Mouse (Mus musculus) Muller cell, postnatal 12 days (primary cell): Measurements from ENCODE around the gene Ppcs.

Experiments
- DNase-seq: peaks from one replicate; pipeline ENCODE4 v3.0.0-alpha.2; 2015; ENCODE audit errors: inconsistent ontology term

Gene Ppcs

DNA sequence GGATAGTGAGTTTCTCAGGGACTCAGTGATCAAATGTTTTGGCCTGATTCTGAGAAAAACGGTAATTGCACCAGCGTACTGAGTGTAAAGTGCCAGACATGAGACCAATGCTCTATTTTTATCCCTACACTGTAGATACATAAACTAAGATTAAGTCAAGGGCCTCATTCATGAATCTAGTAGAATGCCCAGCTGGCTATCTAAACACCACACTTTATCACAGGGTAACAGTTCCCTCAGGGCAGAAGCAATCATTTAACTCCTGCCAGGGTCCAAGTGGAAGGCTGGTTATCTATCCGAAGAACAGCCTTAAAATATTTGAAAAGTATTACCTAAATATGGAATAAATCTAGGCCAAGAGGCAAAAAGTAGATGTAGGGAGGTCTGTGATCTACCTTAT lies 4.3 kb downstream of the Ppcs start:
- no peak for DNase-seq

DNA sequence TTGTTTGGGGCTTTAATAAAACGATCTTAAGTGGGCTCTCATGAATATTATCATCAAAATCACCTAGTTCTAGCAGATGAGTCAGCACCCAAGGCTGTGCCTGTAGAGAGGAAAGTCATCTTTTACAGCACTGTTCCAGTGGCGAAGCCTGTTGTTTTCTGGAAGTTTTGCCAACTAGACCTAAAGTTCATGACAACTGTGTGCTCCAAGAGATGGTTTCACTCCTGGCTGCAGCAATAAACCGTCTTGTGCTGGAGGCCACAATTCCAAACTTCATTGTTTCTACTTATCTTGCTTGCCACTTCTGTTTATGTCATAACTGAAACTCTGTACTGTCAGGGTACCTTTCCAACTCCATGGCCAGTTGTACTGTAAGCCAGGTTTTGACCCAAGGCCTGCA lies 5.0 kb downstream of the Ppcs start:
- no peak for DNase-seq

DNA sequence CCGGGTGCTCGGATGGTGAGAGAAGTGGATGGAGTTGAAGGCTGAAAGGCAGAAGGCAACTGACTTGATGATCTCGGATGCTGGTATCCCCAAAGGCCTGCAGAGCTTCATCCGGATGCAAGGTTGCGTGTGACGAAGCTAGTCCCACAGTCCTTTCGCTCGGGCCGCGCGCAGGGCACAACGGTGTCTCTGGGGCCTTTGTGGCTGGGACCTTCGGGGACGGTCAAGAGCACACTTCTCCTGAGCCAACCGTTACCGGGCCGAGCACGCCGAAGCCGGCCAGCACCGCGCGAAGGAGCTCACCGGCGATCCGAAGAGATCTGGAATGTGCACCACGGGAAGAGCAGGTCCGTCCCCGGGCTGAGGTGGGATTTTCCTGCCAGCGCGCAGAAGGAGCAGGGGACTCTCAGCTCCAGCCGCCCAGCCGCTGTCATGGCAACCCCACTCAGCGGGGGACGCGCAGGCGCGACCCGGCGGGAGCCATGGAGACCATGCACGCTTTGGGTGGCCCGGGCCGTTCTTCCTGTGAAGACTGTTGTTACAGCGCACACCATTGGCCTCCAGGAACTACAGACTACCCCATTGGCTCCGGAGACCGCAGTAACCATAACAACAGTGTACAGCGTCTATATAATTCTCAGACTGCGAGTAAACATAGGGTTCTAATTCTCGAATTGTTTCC lies 7.0 kb downstream of the Ppcs start, which contains the start of gene Ccdc30:
Gene Ccdc30 (minus strand): TSS at position 450 of the 682 bp plus-strand sequence.
- DNase-seq = peak; percentile 97

DNA sequence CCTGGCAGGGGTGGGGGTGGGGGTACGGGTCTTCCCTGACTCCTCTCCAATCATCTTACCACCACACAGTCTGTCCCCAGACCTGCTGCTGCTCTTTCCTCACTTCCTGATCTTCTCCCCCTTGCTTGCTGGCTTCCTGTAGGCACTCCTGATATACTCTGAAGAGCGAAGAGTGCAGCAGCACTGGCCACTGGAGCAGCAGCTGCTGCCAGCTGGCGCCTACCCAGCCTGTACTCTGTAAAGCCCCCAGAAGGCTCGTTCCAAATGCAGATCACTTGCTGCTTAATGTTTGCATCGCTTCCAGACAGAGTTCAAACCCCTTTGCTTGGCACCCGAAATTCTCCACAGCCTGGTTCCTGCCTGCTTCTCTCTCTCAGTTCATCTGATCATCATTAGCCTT lies 9.4 kb downstream of the Ppcs start:
- no peak for DNase-seq

DNA sequence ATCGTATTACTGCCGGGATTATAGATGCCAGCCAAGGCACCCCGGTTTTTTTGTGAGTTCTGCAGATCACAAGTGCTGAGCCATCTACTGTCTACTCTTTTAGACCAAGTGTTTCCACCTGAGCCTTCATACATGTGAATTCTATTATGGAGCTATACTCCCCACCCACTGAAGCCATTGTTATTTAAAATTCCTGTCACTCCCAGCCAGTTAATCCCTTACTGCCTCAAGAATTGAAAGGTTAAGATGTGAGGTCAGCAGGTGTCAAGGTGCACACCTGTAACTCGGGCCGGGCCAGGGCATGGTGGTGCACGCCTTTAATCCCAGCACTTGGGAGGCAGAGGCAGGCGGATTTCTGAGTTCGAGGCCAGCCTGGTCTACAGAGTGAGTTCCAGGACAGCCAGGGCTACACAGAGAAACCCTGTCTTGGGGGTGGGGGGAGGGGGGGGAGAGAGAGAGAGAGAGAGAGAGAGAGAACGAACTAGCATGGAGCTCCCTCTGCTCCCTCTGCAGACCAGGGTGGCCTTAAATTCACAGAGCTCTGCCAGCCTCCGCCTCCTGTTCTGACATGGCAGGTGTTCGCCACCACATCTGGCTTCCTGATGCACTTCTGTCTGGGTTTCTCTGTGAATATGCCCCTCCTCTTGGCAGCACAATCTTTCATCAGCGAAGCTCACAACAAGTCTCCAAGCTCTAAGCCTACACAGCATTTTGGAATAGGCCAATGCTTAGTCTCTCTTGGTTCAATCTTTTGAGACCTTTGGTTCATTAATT lies 10.2 kb downstream of the Ppcs start:
- DNase-seq = no peak

DNA sequence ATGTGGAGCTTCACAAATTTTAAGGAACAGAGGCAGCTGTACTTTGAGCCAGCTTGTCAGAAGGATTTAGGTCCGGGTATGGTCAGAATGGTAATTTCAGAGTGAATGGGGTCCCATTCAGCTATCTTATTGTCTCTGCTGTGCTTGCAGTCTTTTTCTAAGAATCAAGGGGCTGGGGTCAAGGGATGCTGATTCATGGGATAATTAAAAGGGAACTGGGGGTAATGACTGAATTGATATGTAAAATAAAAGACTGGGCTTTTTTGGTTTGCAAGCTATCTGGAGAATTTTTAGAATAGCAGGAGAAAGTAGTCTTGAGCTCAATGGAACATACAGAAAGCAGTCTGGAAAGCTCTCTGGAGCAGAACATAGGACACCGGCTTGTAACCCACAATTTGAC lies 18.8 kb downstream of the Ppcs start:
- no peak for DNase-seq

DNA sequence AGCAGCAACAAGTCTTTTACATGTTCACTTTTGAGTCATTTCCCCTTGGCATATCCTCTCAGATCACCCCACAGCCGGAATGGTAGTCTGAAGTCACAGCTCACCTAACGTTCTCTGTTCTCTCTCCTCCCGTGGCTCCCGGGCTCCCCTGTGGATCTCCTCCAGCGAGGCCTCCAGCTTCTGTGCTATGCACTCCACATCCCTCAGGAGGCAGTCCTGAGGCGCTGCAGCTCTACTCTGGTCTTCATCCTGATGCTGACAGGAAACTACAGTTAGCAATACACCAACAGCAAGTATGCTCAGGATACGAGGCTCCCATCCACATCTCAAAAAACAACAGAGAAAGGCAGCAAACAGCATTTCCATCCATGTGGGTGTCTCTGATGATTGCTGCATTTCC lies 21.3 kb downstream of the Ppcs start:
- no peak for DNase-seq

DNA sequence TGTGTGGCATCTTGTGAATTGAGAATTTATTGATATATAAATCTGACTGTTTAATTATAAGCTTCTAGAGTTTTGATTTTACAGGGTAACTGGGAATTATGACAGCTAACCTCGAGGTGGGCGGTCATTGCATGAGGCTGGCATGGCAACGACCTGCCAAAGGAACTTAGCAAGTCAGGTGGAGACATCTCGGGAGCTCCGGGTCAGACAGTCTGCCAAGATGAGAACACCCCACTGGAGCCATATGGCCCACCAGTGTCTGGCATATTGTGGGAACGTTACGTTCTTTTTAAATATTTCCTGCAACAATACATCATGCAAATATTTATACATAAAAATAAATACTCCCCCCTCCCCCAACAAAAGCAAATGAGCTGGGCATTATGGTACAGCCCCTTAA lies 23.5 kb downstream of the Ppcs start:
- no peak for DNase-seq

DNA sequence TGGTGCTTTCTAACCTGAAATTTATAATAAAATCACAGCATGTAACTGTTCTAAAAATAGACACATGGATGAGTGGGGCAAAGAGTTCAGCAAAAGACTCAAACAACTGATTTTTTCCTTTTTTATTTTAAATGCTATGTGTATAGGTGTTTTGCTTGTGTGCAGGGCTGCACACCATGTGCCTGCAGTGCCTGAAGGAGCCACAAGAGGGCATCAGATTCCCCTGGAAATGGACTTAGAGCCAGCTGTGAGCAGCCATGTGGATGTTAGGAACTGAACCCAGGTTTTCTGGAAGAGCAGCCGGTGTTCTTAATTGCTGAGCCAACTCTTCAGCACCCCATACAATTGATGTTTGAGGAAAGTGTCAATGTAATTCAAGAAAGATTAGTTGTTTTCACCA lies 31.9 kb downstream of the Ppcs start:
- no peak for DNase-seq

DNA sequence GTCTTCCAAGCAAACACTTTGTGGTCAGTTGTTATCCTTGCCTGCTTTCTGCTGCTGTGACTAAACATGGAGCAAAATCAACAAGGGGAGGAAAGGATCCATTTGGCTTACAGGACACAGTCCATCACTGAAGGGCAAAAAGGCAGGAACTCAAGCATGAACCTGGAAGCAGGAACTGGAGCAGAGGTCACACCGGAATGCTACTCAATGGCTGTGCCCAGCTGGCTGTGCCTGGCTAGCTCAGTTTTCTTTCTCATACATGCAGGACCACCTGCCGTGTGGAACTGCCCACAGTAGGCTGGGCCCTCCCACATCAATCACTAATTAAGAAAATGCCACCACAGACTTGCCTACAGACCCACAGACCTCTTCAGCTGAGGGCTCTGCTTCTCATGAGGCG lies 33.0 kb downstream of the Ppcs start:
- DNase-seq = peak; percentile 4

DNA sequence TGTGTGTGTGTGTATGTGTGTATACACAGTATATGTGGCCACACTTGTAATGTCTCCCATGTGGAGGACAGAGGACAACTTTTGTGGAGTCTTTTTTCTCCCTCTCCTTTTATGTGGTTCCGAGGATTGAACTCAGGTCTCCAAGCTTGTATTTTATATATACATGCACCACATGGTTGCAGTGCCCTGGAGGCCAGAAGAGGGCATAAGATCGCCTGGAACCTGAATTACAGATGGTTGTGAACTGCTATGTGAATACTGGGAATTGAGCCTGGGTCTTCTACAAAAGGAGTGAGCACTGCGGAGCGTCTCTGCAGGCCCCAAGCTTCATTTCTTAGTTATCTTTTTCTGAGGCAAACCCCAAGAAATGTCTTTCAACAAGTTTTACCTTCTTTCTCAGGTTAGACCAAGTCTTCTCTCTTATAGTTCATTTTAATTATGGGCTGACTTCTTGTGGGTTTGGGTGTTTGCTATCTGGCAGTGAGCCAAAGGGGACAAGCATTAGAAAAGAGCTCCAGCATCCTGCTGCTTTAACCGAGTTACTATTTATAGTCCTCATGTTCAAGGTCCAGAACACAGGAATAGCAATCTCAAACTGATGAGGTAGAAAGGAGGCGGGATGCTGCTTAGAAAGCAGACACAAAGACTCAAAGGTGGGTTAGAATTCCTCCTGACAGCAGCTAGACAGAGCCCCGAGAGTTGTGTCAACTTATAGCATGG lies 40.6 kb downstream of the Ppcs start:
- no peak for DNase-seq

DNA sequence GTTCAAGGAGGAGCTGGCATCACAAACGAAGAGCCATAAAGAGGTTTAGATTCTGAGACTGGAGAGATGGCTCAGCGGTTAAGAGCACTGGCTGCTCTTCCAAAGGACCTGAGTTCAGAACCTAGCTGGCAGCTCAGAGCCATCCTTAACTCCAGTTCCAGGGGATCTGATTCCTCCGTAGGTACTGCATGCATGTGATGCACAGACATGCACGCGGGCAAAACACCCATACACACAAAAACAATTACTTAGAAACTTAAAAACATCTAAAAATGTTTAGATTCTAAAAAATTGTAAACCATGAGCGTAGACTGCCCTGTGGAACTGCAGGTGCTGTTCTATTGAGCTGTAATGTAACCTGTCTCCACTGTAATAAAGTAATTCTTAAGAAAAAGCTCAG lies 52.8 kb downstream of the Ppcs start:
- no peak for DNase-seq
